Mouse (Mus musculus) CH12.LX (cell line): ENCODE measurements around the gene Pla2g16. TPM values are rescaled to one million over a fixed set of nuclear protein-coding genes. Genes with fewer than 3 reads are reported as not detected.

ENCODE experiments used
- DNase-seq: peaks from one replicate; pipeline ENCODE4 v3.0.0-alpha.2; 2013; ENCODE audit errors: extremely low read depth
- H3K27ac ChIP-seq: 2 replicates; pipeline ENCODE4 v1.5.1; 2012; ENCODE audit warnings: low read depth, mild to moderate bottlenecking, control low read depth, moderate library complexity; ENCODE audit not compliant: insufficient read depth
- H3K27me3 ChIP-seq: replicated peaks from 2 replicates; pipeline ENCODE3; 2012; ENCODE audit warnings: inconsistent platforms
- H3K36me3 ChIP-seq, 2 experiments: replicated peaks in 1 of 2; 2 replicates each; pipeline versions ENCODE3 to v1.6.1; 2012; ENCODE audit warnings: inconsistent platforms in 1 of 2, low read length in 1 of 2, mild to moderate bottlenecking in 1 of 2, mixed read lengths in 1 of 2, moderate library complexity in 1 of 2; ENCODE audit not compliant: control insufficient read depth in 1 of 2, insufficient read depth in 1 of 2
- H3K4me1 ChIP-seq, 2 experiments: 2 replicates each; pipeline ENCODE4 v1.6.1; 2012; ENCODE audit warnings: inconsistent platforms in 1 of 2, moderate library complexity in 1 of 2; ENCODE audit not compliant: insufficient read depth in 2 of 2, control insufficient read depth in 1 of 2
- H3K4me2 ChIP-seq: 2 replicates; pipeline ENCODE4 v1.6.1; 2012; ENCODE audit warnings: low read depth, mild to moderate bottlenecking, control low read depth; ENCODE audit not compliant: poor library complexity, insufficient read depth, severe bottlenecking
- H3K4me3 ChIP-seq, 3 experiments: fragments of 150-350 bp in 1 of 3; sonication (generic) in 1 of 3; replicated peaks in 1 of 3; 2 replicates each; pipeline versions ENCODE3 to v1.5.1; 2011 to 2012; ENCODE audit warnings: low read depth in 2 of 3, low read length in 2 of 3, mild to moderate bottlenecking in 2 of 3, moderate library complexity in 2 of 3, control low read depth in 1 of 3, improper control_type of control experiment in 1 of 3, inconsistent platforms in 1 of 3, mixed read lengths in 1 of 3; ENCODE audit not compliant: poor library complexity in 1 of 3
- H3K79me2 ChIP-seq: replicated peaks from 2 replicates; pipeline ENCODE4 v1.6.1; 2012; ENCODE audit warnings: mild to moderate bottlenecking, moderate library complexity; ENCODE audit not compliant: control insufficient read depth, poor library complexity, insufficient read depth, severe bottlenecking; ENCODE audit errors: extremely low read depth
- H3K9ac ChIP-seq: 2 replicates; pipeline ENCODE4 v1.6.1; 2012; ENCODE audit warnings: low read depth, mild to moderate bottlenecking, control low read depth, moderate library complexity; ENCODE audit not compliant: insufficient read depth
- H3K9me3 ChIP-seq: replicated peaks from 2 replicates; pipeline ENCODE3; 2012; ENCODE audit warnings: low read length, inconsistent platforms, mixed read lengths
- BHLHE40 ChIP-seq: IDR thresholded peaks from 2 replicates; pipeline ENCODE4 v1.6.1; 2011; ENCODE audit warnings: mild to moderate bottlenecking, low read depth, low read length, improper control_type of control experiment
- CHD1 ChIP-seq: IDR thresholded peaks from 2 replicates; pipeline ENCODE4 v1.6.1; 2012; ENCODE audit warnings: low read depth, low read length, improper control_type of control experiment, inconsistent platforms
- CHD2 ChIP-seq: IDR thresholded peaks from 2 replicates; pipeline ENCODE4 v1.6.1; 2011; ENCODE audit warnings: low read length, improper control_type of control experiment
- ELF1 ChIP-seq: IDR thresholded peaks from 2 replicates; pipeline ENCODE4 v1.6.1; 2014; ENCODE audit warnings: low read depth, mild to moderate bottlenecking, inconsistent platforms, low read length, improper control_type of control experiment
- EP300 ChIP-seq: IDR thresholded peaks from 2 replicates; pipeline ENCODE4 v1.6.1; 2011; ENCODE audit warnings: low read length, improper control_type of control experiment
- ETS1 ChIP-seq: conservative IDR thresholded peaks from 2 replicates; pipeline ENCODE4 v1.6.1; 2012; ENCODE audit warnings: low read depth, mild to moderate bottlenecking, inconsistent platforms, low read length, improper control_type of control experiment, moderate library complexity
- GABPA ChIP-seq: IDR thresholded peaks from 2 replicates; pipeline ENCODE4 v1.6.1; 2012; ENCODE audit warnings: low read depth, low read length, improper control_type of control experiment, inconsistent platforms; ENCODE audit not compliant: insufficient replicate concordance
- HCFC1 ChIP-seq: IDR thresholded peaks from 2 replicates; pipeline ENCODE4 v1.6.1; 2012; ENCODE audit warnings: low read depth, mild to moderate bottlenecking, inconsistent platforms, low read length, improper control_type of control experiment
- IRF4 ChIP-seq: IDR thresholded peaks from 2 replicates; pipeline ENCODE4 v1.6.1; 2014; ENCODE audit warnings: low read depth, mild to moderate bottlenecking, inconsistent platforms, low read length, improper control_type of control experiment
- JUN ChIP-seq: IDR thresholded peaks from 2 replicates; pipeline ENCODE4 v1.6.1; 2011; ENCODE audit warnings: low read depth, mild to moderate bottlenecking, low read length, improper control_type of control experiment, moderate library complexity; ENCODE audit not compliant: insufficient read depth
- JUND ChIP-seq: conservative IDR thresholded peaks from 2 replicates; pipeline ENCODE4 v1.6.1; 2011; ENCODE audit warnings: low read depth, low read length, improper control_type of control experiment
- KAT2A ChIP-seq: IDR thresholded peaks from 2 replicates; pipeline ENCODE4 v1.6.1; 2012; ENCODE audit warnings: low read length, improper control_type of control experiment, inconsistent platforms; ENCODE audit not compliant: insufficient replicate concordance
- MAFK ChIP-seq: IDR thresholded peaks from 2 replicates; pipeline ENCODE4 v1.6.1; 2011; ENCODE audit warnings: low read length, improper control_type of control experiment; ENCODE audit not compliant: insufficient replicate concordance
- MAX ChIP-seq: IDR thresholded peaks from 2 replicates; pipeline ENCODE4 v1.6.1; 2011; ENCODE audit warnings: low read length, improper control_type of control experiment
- MAZ ChIP-seq: IDR thresholded peaks from 2 replicates; pipeline ENCODE4 v1.6.1; 2012; ENCODE audit warnings: low read depth, mild to moderate bottlenecking, inconsistent platforms, low read length, improper control_type of control experiment, moderate library complexity
- MEF2A ChIP-seq: IDR thresholded peaks from 2 replicates; pipeline ENCODE4 v1.6.1; 2014; ENCODE audit warnings: low read depth, mild to moderate bottlenecking, inconsistent platforms, low read length, improper control_type of control experiment, borderline replicate concordance
- MYC ChIP-seq: IDR thresholded peaks from 2 replicates; pipeline ENCODE4 v1.6.1; 2011; ENCODE audit warnings: low read depth, mild to moderate bottlenecking, improper control_type of control experiment, low read length
- NELFE ChIP-seq: IDR thresholded peaks from 2 replicates; pipeline ENCODE4 v1.6.1; 2011; ENCODE audit warnings: low read depth, low read length, improper control_type of control experiment
- NRF1 ChIP-seq: IDR thresholded peaks from 2 replicates; pipeline ENCODE4 v1.6.1; 2014; ENCODE audit warnings: low read depth, mild to moderate bottlenecking, inconsistent platforms, low read length, improper control_type of control experiment, moderate library complexity
- POLR2AphosphoS2 ChIP-seq: IDR thresholded peaks from 2 replicates; pipeline ENCODE4 v1.6.1; 2011; ENCODE audit warnings: low read depth, low read length, improper control_type of control experiment
- RAD21 ChIP-seq: IDR thresholded peaks from 2 replicates; pipeline ENCODE4 v1.6.1; 2011; ENCODE audit warnings: low read depth, mild to moderate bottlenecking, low read length, improper control_type of control experiment, moderate library complexity
- SIN3A ChIP-seq: IDR thresholded peaks from 2 replicates; pipeline ENCODE4 v1.6.1; 2012; ENCODE audit warnings: low read length, improper control_type of control experiment, inconsistent platforms
- TCF12 ChIP-seq: IDR thresholded peaks from 2 replicates; pipeline ENCODE4 v1.6.1; 2014; ENCODE audit warnings: low read depth, mild to moderate bottlenecking, inconsistent platforms, low read length, improper control_type of control experiment
- UBTF ChIP-seq: IDR thresholded peaks from 2 replicates; pipeline ENCODE4 v1.6.1; 2012; ENCODE audit warnings: low read depth, mild to moderate bottlenecking, inconsistent platforms, low read length, improper control_type of control experiment, moderate library complexity
- USF2 ChIP-seq: conservative IDR thresholded peaks from 2 replicates; pipeline ENCODE4 v1.6.1; 2011; ENCODE audit warnings: low read depth, low read length, improper control_type of control experiment
- ZMIZ1 ChIP-seq: IDR thresholded peaks from 2 replicates; pipeline ENCODE4 v1.6.1; 2012; ENCODE audit warnings: low read depth, mild to moderate bottlenecking, inconsistent platforms, low read length, improper control_type of control experiment
- dilution Hi-C: fragments of 300-500 bp; cut with MboI; formaldehyde crosslinking; loops from 2 replicates; pipeline ENCODE4 v1.14.3; 2020; ENCODE audit warnings: low sequenced_read_pairs; ENCODE audit not compliant: extremely low pct_unique_long_range_greater_than_20kb, extremely low pct_ligation_motif_present
- in situ Hi-C: fragments of 300-500 bp; cut with MboI; formaldehyde crosslinking; loops from 3 replicates; pipeline ENCODE4 v1.14.3; 2019; ENCODE audit warnings: low sequenced_read_pairs, low pct_ligation_motif_present, low pct_unique_long_range_greater_than_20kb, mixed read lengths
- polyA plus RNA-seq: library from polyadenylated mRNA; unstranded; fragments of >175 nt; gene quantifications from 2 replicates; pipeline ENCODE4 v1.2.1, GENCODE M21; 2012; ENCODE audit warnings: low read depth; ENCODE audit not compliant: insufficient read length
- total RNA-seq, 2 experiments: library from RNA; depleted of rRNA; stranded (reverse); fragments of 300-350 nt in 1 of 2; fragments of >200 nt in 1 of 2; gene quantifications; 2 replicates each; pipeline ENCODE4 v1.2.3; 2012 to 2014

The Pla2g16 gene
- total and polyA plus RNA-seq, 3 experiments: 15.4 to 28.2 (median 19.5) TPM

DNA sequence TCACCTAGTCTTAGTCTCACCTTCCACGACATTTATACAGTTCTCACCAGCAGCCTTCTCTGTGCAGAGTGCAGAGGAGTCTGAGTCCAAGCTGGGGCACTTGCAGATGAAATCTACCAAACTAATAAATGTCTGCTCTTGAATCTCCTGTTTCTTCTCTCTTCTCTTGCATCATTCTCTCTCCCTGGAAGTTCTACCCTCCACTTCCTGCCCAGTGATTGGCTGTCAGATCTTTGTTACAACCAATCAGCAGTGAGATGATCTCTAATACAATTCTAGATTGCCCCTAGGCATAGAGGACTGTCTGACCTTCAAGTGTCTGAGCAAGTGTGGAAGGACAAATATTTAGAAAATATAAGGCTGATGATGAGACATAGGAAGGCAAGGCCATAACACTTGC lies 18.9 kb downstream of the Pla2g16 start:
- Histone ChIP-seq H3K9me3 (no peaks in the 10 kb centered on the region), H3K27ac (no peak overlapping the region), H3K4me1 (peaks cover 0 to 16% of the 10 kb centered on the region in 2 experiments; a peak in 2 of 4 replicates), H3K9ac (peak overlapping the region; percentile 29; the same call in 1 of the 2 replicates), H3K79me2 (no peaks in the 10 kb centered on the region), H3K36me3 (peaks cover 43 to 55% of the 10 kb centered on the region in 2 experiments), H3K4me2 (no peak overlapping the region), H3K27me3 (no peaks in the 10 kb centered on the region), H3K4me3 (peak overlapping the region; percentile 23 to 55 (median 49))
- DNase-seq: peak; percentile 49
- dilution Hi-C loops (no loop called here), in situ Hi-C loops (no loop called here)
- TF ChIP-seq EP300 (no peak), ELF1 (no peak), CHD2 (no peak), MAFK (no peak), KAT2A (no peak), NELFE (no peak), JUND (no peak), RAD21 (no peak), CHD1 (no peak), NRF1 (no peak), GABPA (no peak), MEF2A (no peak), TCF12 (no peak), ZMIZ1 (no peak)

- no peak for DNase-seq
- Histone ChIP-seq H3K4me1 (peaks cover under 1 to 19% of the 10 kb centered on the region in 2 experiments; a peak in 3 of 4 replicates), H3K4me2 (no peak overlapping the region), H3K79me2 (no peaks in the 10 kb centered on the region), H3K4me3 (no peak overlapping the region), H3K27me3 (no peaks in the 10 kb centered on the region), H3K9ac (no peak overlapping the region), H3K36me3 (peaks cover 43 to 55% of the 10 kb centered on the region in 2 experiments), H3K9me3 (no peaks in the 10 kb centered on the region), H3K27ac (no peak overlapping the region)
- dilution Hi-C loops (no loop called here), in situ Hi-C loops (no loop called here)
- TF ChIP-seq UBTF (no peak), IRF4 (no peak), CHD1 (no peak), MAFK (no peak), HCFC1 (no peak), MAZ (no peak), SIN3A (no peak), USF2 (no peak), NELFE (no peak), TCF12 (no peak), ZMIZ1 (no peak), JUN (no peak), BHLHE40 (no peak), MYC (no peak), ETS1 (no peak), GABPA (no peak), MAX (no peak), POLR2AphosphoS2 (no peak), MEF2A (no peak)
Observed at GRCm38 (mm10) chr19:7577710-7578109, 20.5 kb downstream of the Pla2g16 start.
